Mouse (Mus musculus) layer of hippocampus, postnatal 14 days (tissue): ENCODE measurements around the gene Gm3642. TPM values are rescaled to one million over a fixed set of nuclear protein-coding genes. Genes with fewer than 3 reads are reported as not detected.
A peak's percentile ranks its signal among the peaks of the same experiment; 100 is the strongest.
"Not testable (repeated sequence)": the region's sequence is repeated elsewhere in the genome, so short reads cannot be mapped to it uniquely, and the experiment has no call there.

Experiments
- DNase-seq, 2 experiments: peaks; one replicate each; pipeline ENCODE4 v3.0.0; 2021 to 2022; ENCODE audit warnings: low spot score in 2 of 2, mixed read lengths in 1 of 2
- long read RNA-seq, 2 experiments: library from polyadenylated mRNA; stranded (forward); transcript quantifications; one replicate each; pipeline ENCODE4 v2.0.0; 2021
- total RNA-seq, 2 experiments: library from RNA; stranded (reverse); gene quantifications; 2 replicates each; pipeline ENCODE4 v1.2.3; 2021

Gm3642 gene
- total RNA-seq, result not detected
- long read RNA-seq, experiment 1, result 0 reads
- long read RNA-seq, experiment 2, result 0 reads

DNA sequence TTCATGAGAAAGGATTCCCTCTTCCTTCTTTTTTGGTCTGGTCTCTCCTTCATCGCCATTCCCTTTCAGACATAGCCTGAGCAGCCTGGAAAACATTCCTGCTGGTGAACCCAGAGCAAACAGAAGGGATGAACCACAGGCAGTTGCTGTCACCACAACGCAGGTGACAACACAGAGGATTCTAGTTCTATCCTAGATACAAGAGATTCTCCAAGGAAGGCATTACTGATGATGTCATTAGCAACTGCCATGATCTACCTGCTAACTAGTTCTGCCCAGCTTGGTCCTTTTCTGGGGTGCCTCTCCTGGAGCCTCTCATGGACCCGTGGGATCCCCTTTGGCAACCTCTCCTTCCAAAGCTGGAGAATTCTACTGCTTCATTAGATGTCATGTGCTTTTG is at the start of gene Gm3642:
Gm3642 (minus strand) TSS at position 101 of the 400 bp plus-strand sequence.
- DNase-seq, result not testable (repeated sequence)

DNA sequence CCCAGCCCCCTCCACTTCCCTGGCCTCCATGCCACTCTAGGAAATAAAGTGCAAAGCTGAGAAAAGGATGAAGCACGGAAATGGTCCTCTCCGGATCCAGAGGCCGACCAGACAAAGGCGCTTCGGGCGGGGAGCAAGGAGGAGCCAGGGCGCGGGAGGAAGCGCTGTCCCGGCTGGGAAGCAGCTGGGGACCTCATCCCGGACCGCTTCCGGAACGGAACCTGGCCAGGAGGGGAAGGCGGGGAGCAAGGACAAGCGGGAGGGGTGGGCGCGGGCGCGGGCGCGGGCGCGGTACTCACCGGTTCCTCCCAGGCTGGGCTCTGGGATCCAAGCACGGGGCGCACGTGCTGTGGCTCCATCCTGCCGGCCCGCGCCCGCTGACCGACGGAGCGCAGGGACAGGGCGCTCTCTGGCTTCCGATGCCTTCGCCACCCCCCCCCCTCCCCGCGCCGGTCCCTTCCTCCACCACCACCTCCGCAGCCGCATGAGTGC is 49.5 kb upstream of the Gm3642 start, which contains the start of gene Gm3667:
Gm3667 (minus strand) TSS at position 442 of the 492 bp plus-strand sequence.
- DNase-seq, result peak in 1 of 2 experiments; percentile 1

DNA sequence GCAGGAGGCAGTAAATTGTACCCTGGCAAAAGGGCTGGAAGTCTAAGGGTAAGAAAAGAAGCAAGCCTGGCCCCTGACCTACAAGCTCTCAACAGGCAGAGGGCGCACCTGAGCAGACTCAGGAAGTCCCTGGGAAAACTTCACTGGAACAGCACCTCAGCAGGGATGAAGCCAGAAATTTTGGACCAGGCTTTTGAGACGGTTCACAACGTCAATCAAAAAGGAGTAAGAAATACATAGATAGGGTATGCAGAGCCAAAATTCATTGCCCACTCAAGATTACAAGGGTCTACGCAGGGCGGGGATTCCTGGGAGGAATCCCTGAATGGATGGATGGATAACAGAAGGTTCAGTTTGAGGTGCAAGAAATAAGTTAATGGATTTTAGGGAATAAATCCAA is 48.7 kb upstream of the Gm3642 start:
- peak; percentile 36 to 43 for DNase-seq

DNA sequence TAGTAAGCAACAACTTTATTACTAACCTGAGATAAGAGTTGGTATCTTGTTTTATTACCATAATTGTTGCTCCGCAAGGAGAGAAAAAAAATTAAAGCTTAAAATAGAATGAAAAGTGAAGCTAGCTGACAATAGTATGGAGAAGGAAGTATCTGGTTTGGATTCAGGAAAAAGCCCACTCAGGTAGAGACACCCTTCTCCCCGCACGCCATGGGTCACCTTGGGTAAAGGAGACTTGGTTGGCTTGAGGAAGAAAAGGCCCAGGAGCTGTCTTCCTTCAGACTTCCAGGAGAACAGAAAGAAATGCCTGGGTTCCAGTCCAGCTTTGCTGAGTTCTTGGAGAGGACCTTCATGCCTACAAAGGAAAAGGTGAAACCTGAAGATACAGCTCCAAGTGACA is 16.8 kb downstream of the Gm3642 start:
- not testable (repeated sequence) for DNase-seq

Other genes starting within 250 kb of the Gm3642 start
- gene Gm3629, start 249.7 kb downstream of the Gm3642 start, total RNA-seq, result 1 to 10 TPM; 2.3 TPM
- gene Gm3460, start 217.9 kb downstream of the Gm3642 start, total RNA-seq, result not detected
- gene Gm10251, start 156.1 kb downstream of the Gm3642 start, total RNA-seq, result under 1 TPM in 1 of 2 experiments, not detected in 1; 0.30 TPM
- gene Gm8050, start 120.1 kb downstream of the Gm3642 start, total RNA-seq, result not detected
- 1 to 10 TPM; 3.1 to 4.3 TPM for gene Gm3636, start 98.0 kb downstream of the Gm3642 start, total RNA-seq
- not detected for gene Gm8362, start 65.9 kb downstream of the Gm3642 start, total RNA-seq
- 1 to 10 TPM; 1.8 to 1.9 TPM for gene Gm3667, start 49.7 kb upstream of the Gm3642 start, total RNA-seq
- under 1 TPM in 1 of 2 experiments, not detected in 1; 0.21 TPM for gene Gm6356, start 133.5 kb upstream of the Gm3642 start, total RNA-seq
- gene Gm10406, start 187.1 kb upstream of the Gm3642 start, total RNA-seq, result 1 to 10 TPM in 1 of 2 experiments, under 1 TPM in 1; 0.37 to 1.4 TPM
- not detected for gene Gm3685, start 204.7 kb upstream of the Gm3642 start, total RNA-seq